Mouse (Mus musculus): ENCODE measurements around the gene Paqr7.
A peak's percentile ranks its signal among the peaks of the same experiment; 100 is the strongest.
"Not testable (repeated sequence)": the region's sequence is repeated elsewhere in the genome, so short reads cannot be mapped to it uniquely, and the experiment has no call there.

Gene Paqr7

DNA sequence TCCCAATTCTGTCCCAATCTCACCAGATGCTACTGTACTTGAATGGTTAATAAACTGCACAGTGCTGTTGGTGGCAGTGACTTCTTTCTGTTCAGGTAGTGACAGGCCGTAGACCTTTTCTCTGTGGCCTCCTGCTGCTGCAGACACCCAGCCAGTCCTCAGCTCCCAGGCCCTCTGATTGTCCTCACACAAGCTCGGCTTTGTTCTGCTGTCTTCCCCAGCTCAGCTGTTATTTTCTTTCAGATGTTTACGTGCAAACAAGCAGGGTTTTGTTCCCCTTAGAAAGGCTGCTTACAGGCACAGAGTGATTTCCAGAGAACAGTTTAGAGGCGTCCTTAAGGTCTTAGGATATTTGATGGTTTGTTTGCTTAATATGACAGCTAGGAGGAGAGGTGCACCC is 22.7 kb upstream of the Paqr7 start:
- no peak for DNase-seq (ENCODE audit: low read depth)

DNA sequence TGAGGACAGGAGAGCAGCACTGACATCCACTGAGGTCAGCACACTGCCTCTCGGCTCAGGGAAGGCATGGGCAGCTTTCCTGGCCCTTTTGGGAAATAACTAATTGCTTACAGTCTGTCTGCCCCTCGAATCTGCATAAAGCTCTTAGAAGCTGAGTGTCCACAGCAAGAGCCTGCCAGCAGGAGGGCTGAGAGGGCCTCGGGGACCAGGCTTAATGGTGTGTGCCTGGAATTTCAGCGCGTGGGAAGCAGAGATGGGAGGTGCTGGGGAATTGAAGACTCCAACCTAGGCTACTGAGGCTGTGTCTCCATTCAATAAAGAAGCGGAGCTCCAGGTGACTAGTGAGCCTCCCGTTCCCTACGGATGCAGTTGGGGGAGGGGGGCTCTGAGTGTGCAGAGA is 22.3 kb upstream of the Paqr7 start:
- no peak for DNase-seq (ENCODE audit: low read depth)

DNA sequence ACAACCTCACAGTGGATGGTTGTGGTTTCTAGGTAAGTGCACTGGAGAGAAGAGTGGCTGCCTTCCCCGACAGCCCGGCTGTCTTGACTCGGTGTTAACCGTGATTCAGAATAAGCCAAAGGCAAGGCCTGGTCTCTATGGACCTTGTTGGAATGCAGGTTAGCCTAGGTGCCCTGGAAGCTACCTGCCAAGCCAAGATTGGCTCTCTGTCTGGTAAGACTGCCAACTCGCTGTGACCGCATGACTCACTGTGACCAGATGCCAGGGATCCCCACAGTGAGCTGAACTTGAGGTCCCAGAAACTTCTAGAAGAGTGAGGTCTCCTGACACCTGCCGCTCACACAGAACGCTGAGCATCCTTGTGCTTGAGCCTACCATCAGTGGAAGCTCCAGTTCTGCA is 19.6 kb upstream of the Paqr7 start:
- no peak for DNase-seq (ENCODE audit: low read depth)

DNA sequence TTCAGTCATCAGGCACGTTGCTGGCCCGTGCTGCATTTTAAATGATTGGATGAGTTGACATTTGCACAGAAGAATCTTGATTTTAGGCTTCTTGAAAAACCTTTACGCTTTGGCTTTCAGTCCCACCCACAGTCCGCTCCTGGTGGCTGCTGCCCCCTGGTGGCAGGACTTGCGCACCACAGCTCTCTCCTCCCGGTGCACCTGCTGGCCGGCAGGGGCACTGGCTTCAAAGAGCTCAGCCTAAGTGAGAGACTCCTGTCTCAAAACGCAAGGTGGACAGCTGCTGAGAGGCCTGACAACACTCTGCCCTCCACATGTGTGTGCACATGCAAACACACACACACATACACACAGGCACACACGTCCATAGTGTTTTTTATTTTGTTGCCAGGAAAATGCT is 18.5 kb upstream of the Paqr7 start:
- peak; percentile 90 for DNase-seq (ENCODE audit: low read depth)

DNA sequence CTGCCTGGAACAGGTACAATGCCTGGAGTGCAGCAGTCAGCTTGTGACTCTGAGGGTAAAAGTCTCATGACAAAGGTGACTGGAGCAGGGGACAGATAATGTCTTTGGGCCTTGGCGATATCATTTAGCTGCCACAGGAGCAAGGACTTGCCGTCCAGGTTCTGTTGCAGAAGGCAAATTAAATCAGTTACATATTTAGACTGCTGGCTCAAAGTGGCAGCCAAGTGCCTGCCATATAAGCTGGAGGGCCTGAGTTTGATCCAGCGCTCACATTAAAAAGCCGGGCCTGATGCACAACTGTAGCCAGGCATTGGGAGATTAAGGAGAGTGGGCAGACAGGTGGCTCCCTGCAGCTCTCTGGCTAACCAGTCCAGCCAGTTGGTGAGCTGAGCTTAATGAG is 16.7 kb upstream of the Paqr7 start:
- DNase-seq (ENCODE audit: low read depth) = no peak

DNA sequence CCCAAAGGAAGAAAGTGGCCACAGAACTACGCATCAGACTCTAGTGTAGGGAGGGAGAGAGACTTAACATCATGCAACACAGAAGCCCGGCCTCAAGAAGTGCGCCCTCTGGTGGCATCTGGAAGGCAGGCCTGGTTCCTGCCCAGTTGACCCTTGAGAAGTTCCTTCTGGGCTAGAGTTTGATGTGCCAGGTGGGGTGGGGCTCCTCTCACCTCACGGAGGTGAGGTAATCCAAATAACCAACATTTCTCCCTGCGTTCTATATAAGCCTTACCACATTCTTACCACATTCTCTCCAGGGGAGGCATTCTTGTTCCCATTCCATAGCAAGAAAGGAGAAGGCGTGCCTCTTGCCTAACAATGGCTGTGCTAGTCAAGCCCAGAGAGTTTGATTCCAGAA is 15.6 kb upstream of the Paqr7 start:
- DNase-seq (ENCODE audit: low read depth) = peak; percentile 88

DNA sequence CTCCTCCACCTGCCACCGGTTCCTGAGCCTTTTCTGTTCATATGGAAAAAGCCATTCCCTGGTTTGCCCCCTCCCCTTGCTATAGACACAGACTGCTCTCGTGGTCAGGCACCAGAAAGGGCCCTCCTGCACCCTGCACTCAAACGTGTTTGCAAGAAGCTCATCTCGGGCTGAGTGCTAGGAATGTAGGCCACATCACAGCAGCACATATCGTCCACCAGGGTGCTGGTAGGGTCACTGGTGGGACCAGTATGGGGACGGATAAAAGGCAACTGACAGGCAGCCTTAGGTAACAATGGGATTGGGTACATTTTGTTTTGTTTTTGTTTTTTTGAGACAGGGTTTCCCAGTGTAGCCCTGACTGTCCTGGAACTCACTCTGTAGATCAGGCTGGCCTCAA is 15.2 kb upstream of the Paqr7 start:
- DNase-seq (ENCODE audit: low read depth) = no peak

DNA sequence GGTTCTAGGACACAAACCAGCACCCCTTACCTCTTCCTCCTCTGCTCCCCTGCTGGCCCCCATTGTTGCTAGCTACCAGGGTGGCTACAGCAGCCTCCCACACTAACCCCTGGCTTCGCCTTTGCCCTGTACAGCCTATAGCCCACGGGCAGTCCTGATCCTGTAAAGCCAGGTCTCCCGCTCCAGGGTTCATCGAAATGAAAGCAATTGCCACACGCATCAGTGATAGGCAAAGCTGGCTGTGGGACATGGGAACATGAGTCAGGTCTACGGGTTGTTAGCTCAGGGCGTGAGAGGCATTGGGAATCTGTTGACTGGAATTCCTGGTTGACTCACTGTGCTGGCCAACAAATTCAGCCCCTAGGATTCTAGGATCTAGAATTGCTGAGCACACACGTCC is 14.1 kb upstream of the Paqr7 start:
- DNase-seq (ENCODE audit: low read depth) = no peak

DNA sequence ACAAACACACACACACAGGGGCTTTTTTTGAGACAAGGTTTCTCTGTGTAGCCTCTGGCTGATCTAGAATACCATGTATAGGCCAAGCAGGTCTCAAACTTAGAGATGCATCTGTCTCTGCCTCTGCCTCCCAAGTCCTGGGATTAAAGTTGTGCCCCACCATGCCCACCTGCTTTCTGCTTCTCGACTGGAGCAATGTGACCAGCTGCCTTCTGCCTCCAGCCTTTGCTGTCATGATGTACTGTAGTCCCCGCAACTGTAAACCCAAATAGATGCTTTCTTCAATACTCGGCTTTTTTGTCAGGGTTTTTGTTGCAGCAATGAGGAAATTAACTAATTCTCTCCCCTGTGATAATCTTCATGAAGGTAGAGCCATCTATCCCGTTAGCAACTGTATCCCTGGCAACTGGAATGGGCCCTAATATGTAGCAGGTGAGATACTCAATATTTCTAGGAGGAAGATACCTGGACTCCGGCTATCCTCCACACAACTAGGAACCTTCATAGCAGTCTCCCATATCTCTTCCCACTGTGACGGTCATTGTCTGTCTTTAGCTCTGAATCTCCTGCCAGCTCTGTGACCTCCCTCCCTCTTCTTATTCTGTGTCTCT is 13.3 kb upstream of the Paqr7 start:
- no peak for DNase-seq (ENCODE audit: low read depth)

DNA sequence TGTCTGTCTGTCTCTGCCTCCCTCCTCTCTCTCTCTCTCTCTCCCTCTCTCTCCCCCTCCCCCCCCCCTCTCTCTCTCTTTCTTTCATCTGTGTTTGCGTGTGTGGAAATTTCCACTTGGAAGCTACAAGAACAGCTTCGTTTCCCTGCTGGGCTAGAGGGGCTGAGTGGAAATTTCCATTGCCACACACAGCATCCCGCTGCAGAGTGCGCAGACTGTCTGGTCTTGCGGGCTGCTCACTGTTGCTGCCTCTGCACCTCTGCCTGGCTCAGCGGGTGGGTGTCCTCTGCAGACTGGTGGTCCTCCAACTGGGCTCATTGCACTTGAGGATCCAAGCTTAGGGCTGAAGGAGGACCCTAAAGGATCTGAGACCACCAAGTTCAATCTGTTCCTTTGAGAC is 12.8 kb upstream of the Paqr7 start:
- DNase-seq (ENCODE audit: low read depth) = no peak

DNA sequence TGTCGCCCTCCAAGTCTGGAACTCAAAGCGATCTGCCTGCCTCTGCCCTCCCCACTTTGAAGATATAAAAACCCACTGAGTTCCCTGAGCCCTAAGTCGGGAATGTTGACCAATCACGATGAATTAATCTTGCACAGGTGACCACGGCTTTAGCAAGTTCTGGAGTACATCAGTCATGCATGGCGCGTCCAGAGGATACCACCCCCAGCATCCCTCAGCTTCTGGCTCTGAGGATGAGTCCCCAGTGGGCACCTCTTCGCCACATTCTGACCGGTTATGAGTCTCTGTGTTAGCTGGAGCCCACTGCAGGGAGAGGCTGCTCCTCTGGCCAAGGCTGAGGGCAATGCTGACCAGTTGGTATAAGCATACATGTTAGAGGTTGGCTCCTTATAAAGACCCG is 12.3 kb upstream of the Paqr7 start:
- DNase-seq (ENCODE audit: low read depth) = no peak

DNA sequence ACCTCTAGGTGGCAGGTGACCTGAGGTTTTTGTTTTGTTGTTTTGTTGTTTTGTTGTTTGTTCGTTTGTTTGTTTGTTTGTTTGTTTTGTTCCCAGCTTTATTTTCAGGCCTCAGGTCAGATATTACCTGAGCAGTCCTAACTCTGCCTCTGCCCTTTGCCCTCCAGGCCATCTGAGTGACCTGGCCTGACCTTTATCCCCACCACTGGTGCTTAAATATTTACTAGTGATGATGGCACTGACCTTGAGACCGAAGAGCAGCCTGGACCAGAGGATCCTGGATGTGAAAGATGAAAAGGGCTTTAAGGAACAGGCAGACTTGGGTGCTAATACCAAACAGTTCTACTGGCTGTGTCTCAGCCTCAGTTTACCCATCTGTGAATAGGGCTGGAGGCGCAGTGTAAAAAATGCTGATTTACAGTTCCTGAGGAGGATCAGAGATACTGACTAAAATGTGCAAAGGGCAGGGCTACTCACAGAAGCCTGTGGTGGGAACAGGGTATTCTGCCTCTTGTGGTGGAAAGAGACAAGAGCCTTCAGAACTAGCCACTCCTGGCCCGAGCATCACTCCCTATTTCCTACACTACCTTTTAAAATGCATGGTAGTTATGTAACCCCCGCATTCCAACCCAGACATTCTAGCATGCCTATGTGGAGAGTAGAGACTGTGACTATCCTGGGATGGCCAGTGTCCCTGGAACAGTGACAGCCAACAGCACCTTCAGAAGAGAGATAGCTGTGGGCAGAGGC is 11.2 kb upstream of the Paqr7 start:
- DNase-seq (ENCODE audit: low read depth) = peak; percentile 37

DNA sequence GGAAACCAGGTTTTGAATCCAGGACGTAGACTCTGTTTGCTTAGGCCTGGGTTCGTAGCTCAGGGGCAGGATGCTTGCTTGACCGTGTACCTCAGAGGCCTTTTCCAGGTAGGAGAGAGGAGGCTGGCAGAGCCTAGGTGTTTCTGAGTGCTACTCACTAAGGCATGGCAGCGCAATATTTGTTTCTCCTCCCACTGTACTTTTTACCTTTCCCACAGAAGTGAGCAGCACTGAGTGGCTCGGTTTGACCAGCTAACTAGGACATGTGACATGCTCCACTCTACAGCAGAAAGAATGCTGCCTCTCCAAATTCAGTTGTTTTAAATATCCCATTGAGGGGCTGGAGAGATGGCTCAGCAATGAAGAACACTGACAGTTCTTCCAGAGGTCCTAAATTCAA is 8.3 kb upstream of the Paqr7 start:
- DNase-seq (ENCODE audit: low read depth) = no peak

DNA sequence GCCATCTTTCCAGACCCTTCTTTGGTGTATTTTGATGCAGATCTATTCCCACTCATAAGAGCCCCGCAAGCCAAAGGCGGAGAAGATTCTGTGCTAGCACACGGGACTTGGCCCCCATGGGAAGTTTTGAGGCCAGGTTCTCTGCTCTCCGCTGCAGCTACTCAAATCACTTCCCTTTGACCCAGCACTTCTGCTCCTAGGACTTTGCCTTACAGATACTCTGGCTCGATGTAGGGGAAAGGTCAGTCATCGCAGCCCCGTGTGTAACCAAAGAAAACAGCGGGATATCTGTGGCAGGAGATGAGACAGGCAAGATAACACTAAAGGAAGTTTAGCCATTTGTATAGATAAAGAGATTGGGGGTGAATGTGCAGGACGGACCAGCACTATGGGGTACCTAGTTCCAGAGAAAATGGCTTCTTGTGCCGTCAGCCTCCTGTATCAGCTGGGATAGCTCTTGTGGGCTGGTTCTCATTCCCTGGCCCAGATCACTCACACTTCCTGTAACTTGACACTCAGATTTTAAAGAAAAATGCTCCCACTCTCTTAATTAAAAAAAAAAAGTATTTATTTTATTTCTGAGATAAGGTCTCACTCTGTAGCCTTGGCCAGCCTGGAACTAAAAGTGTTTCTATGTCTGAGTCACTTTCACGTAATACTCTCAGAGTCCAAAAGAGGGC is 6.4 kb upstream of the Paqr7 start:
- DNase-seq (ENCODE audit: low read depth) = peak; percentile 56

DNA sequence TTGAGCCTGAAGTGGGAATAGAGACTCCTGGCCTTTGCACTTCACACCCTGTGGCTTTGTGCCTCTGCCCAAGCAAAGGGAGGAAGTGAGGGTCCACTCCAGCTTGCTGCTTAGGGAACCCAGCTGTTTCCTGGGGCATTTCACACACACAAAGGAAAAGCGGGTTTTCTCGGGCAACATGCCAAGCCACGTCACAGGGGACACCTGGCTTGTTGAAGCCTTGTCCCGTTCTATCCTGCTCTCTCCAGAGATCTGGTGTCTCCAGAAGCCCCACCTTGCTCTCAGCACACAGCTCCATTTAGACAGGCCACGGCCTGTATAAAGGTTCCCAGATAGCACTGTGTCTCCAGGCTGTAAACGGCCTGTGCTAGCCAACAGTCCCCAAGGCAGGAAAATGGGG is 4.8 kb upstream of the Paqr7 start:
- peak; percentile 83 for DNase-seq (ENCODE audit: low read depth)

DNA sequence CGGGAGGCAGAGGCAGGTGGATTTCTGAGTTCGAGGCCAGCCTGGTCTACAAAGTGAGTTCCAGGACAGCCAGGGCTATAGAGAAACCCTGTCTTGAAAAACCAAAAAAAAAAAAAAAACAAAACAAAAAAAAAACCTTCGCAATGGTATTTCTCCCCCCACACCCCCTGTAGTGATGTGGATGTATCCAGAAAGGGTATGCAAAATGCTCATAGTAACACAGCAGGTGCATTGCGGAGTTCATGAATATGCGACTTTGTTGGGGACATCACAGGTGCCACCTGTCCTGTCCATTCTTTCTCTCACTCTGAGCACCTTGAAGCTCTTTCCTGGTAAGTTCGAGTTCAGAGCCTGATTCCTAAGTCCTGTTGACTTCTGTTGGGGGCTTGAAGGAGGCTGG is 2.3 kb upstream of the Paqr7 start:
- not testable (repeated sequence) for DNase-seq (ENCODE audit: low read depth)

DNA sequence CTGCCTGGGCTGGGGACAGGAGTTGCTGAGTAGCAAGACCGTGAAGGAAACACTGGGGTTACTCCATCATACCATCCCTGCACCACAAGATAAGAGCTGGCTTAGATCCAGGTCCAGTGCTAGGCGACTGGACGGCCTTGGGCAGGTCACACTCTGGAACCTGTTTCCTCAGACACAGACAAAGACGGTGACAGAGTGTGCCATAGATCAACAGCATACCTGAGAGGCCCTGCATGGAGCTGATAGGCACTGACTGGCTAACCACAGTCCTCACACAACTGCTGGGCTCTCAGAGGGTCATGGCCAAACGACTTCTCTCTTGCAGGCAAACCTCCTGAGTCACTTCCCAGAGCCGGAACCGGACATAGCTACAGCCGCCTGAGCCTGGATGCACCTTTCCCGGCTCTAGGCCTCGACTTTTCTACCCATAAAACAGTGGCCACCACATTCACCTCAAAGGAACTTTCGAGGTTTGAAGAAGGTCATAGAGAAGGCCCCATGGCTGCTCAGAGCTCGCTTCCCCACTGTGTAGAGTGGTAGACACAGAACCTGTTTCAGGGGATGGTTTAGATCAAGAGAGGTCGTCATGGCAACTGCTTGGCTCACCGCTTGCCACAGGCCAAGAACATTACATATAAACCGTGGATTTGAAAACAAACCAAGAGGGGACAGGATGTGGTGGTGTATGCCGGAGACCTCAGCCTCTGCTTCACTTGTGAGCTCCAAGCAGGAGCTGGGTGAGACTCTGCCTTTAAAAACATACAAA is 1.5 kb upstream of the Paqr7 start:
- peak; percentile 100 for DNase-seq (ENCODE audit: low read depth)

DNA sequence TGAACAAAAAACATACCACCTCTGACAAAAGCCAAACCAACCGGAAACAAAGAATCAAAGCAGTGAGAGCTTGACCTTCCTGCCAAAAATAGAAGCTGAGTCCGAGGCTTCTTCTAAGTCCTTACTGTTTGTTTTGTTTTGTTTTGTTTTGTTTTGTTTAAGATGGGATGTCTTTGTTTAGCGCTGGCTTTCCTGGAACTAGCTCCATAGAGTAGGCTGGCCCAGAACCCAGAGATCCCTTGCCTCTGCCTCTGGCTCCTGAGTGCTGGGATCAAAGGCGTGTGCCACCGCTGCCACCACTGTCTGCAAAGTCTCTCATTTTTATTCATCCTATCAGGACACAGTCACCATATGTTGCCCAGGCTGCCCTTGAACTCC is 962 bp upstream of the Paqr7 start:
- DNase-seq (ENCODE audit: low read depth) = no peak

DNA sequence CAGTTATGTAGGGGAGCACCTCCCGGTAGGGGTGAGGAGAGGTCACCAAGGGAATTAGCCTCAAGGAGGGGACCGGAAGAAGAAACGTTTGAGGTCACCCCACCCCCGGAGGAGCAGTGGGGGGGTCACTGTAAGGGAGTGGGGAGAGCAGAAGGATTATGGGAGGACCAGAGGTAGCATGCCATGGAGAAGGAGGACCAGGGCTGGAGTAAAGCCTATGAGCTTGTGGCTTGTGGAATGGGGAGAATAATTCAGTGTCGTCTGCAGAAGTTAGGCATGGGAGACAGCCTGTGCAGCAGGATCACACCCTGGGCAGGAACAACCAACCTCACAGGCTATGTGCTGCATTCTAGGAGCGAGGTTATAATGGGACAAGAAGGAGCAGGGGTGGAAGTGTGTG is 726 bp downstream of the Paqr7 start:
- DNase-seq (ENCODE audit: low read depth) = no peak

DNA sequence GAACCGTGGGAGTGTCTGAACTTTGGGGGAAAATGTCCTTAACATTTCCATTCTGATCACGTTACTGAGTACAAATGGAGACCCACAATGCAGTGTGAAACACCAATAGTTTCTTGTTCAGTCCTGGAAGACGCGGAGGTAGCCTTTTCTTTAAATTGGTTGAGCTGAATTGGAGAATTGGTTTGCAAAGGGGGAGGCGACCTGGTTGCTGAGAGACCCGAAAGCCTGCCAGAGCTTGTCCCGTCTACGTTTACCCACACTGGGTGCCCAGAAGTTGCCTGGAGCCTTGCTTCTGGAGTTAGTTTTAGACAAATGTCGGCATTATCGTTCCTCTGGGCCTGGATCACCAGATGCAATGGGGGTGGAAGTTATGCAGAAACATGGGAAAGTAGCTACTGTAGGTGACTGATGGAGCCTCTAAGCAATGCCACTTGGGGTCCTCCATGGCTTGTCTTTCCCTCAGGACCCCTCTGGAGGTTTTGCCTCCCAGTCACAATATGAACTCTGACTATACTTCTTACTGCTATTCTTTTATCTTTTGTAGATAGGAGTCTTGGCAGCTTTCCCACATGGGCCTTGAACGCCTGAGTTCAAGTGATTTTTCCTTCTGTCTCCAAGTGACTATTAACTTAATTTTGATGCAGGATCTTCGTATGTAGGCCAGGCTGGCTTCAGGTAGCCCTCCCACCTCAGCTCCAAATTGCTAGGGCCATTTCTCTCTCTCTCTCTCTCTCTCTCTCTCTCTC is 1.7 kb downstream of the Paqr7 start:
- DNase-seq (ENCODE audit: low read depth) = no peak

DNA sequence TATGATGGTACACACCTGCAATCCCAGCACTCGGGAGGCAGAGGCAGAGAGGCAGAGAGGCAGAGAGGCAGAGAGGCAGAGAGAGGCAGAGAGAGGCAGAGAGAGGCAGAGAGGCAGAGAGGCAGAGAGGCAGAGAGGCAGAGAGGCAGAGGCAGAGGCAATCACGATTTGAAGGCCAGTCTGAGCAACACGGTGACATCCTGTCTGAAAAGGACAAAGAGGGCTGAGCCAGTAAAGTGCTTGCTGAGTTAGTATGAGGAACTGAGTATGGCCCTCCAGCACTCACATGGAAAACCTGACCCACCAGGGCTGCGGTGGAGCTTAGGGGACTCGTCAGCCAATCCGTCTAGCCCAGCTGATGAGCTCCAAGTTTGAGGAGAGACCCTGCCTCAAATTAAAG is 2.5 kb downstream of the Paqr7 start:
- not testable (repeated sequence) for DNase-seq (ENCODE audit: low read depth)

DNA sequence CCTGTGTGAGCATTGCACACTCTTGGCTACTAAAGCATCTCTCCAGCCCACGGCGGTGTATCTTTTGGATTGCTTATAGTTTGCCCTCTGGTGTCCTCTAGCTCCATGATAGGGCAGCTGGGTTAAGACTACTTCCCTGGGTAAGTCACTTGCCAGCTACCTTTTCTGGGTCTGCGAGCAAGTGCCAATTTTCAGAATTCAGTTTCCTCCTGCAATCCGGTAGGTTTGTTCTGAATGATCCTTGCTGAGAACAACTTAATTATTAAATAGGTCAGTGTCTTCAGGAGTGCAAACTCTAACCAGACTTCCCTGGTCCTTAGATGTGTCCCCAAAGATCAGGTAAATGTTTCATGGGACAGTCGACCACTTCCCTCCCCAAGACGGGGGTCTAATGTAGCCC is 4.6 kb downstream of the Paqr7 start:
- no peak for DNase-seq (ENCODE audit: low read depth)
